Mouse (Mus musculus) ES-E14 (cell line): ENCODE measurements around the gene Tmem181a. TPM values are rescaled to one million over a fixed set of nuclear protein-coding genes. Genes with fewer than 3 reads are reported as not detected.
"Not testable (repeated sequence)": the region's sequence is repeated elsewhere in the genome, so short reads cannot be mapped to it uniquely, and the experiment has no call there.

Experiments used
- DNase-seq: peaks from one replicate; pipeline ENCODE4 v3.0.0-alpha.2; 2013; ENCODE audit warnings: low read depth, low spot score
- H3K27ac ChIP-seq: 2 replicates; pipeline ENCODE4 v1.5.1; 2012; ENCODE audit warnings: low read depth, mild to moderate bottlenecking, low read length, moderate library complexity, mixed read lengths; ENCODE audit not compliant: poor library complexity, insufficient read depth, severe bottlenecking
- H3K36me3 ChIP-seq: 2 replicates; pipeline ENCODE4 v1.6.1; 2012; ENCODE audit warnings: mild to moderate bottlenecking, low read length, moderate library complexity, mixed read lengths; ENCODE audit not compliant: control insufficient read depth, poor library complexity, insufficient read depth, severe bottlenecking
- H3K4me1 ChIP-seq, 2 experiments: fragments of 150-350 bp in 1 of 2; sonication (generic) in 1 of 2; 2 replicates each; pipeline ENCODE4 v1.6.1; 2012; ENCODE audit warnings: low read length in 2 of 2, mild to moderate bottlenecking in 1 of 2, mixed read lengths in 1 of 2; ENCODE audit not compliant: control insufficient read depth in 2 of 2, insufficient read depth in 2 of 2, poor library complexity in 1 of 2
- H3K4me3 ChIP-seq, 2 experiments: fragments of 150-350 bp in 1 of 2; sonication (generic) in 1 of 2; 2 replicates each; pipeline ENCODE4 v1.5.1; 2012; ENCODE audit warnings: low read length in 2 of 2, low read depth in 1 of 2, mild to moderate bottlenecking in 1 of 2, mixed read lengths in 1 of 2; ENCODE audit not compliant: insufficient read depth in 1 of 2, poor library complexity in 1 of 2, severe bottlenecking in 1 of 2
- H3K9ac ChIP-seq: 2 replicates; pipeline ENCODE4 v1.6.1; 2012; ENCODE audit warnings: low read depth, mild to moderate bottlenecking, low read length, mixed read lengths; ENCODE audit not compliant: poor library complexity, insufficient read depth, severe bottlenecking
- H3K9me3 ChIP-seq: fragments of 150-350 bp; sonication (generic); 2 replicates; pipeline ENCODE4 v1.6.1; 2012; ENCODE audit warnings: low read depth, mild to moderate bottlenecking, low read length; ENCODE audit not compliant: control insufficient read depth, insufficient read depth
- CHD2 ChIP-seq: IDR thresholded peaks from 2 replicates; pipeline ENCODE4 v1.6.1; 2014; ENCODE audit warnings: mild to moderate bottlenecking, low read depth, low read length, inconsistent platforms
- HCFC1 ChIP-seq: IDR thresholded peaks from 2 replicates; pipeline ENCODE4 v1.6.1; 2012; ENCODE audit warnings: low read length, inconsistent platforms, borderline replicate concordance; ENCODE audit not compliant: insufficient read depth
- MAFK ChIP-seq: IDR thresholded peaks from 2 replicates; pipeline ENCODE4 v1.6.1; 2014; ENCODE audit warnings: mild to moderate bottlenecking, low read depth, low read length, inconsistent platforms; ENCODE audit not compliant: insufficient read depth
- ZC3H11A ChIP-seq: IDR thresholded peaks from 2 replicates; pipeline ENCODE4 v1.6.1; 2012; ENCODE audit warnings: low read depth, mild to moderate bottlenecking, inconsistent platforms, low read length, borderline replicate concordance
- ZNF384 ChIP-seq: IDR thresholded peaks from 2 replicates; pipeline ENCODE4 v1.6.1; 2012; ENCODE audit warnings: low read depth, low read length, inconsistent platforms
- in situ Hi-C, 2 experiments: fragments of 600-800 bp; cut with MboI; formaldehyde crosslinking; loops; one replicate each; pipeline ENCODE4 v1.15.1; 2025; ENCODE audit warnings: low sequenced_read_pairs in 2 of 2, inconsistent platforms in 1 of 2; ENCODE audit not compliant: unreplicated experiment in 2 of 2
- total RNA-seq: library from RNA; depleted of rRNA; stranded (reverse); fragments of 300-350 nt; gene quantifications from 2 replicates; pipeline ENCODE4 v1.2.3, GENCODE M21; 2012; rRNA removed

Gene Tmem181a
- total RNA-seq, result 27.0 and 33.5 TPM in 2 replicates

- H3K4me1 ChIP-seq, H3K9me3 ChIP-seq, H3K27ac ChIP-seq, DNase-seq, in situ Hi-C loops, H3K36me3 ChIP-seq: not testable (repeated sequence)
- peak within 1 kb of the TSS; percentile 31; the same call in 1 of the 2 replicates for H3K9ac ChIP-seq
- peak within 1 kb of the TSS; percentile 54 to 65; a peak in 3 of 4 replicates for H3K4me3 ChIP-seq
These were observed at the start of gene Tmem181a for GRCm38 (mm10) chr17:6256400-6257069. Gene Tmem181a, plus strand, starts transcription at chr17:6256860.

GRCm38 (mm10) chr17:6211721-6212120, 44.9 kb upstream of the Tmem181a start:
- H3K4me3 ChIP-seq, result no peak overlapping the region
- H3K36me3 ChIP-seq, result peaks cover 9% of the 10 kb centered on the region; the same call in 1 of the 2 replicates
- no peak for DNase-seq
- no peak overlapping the region for H3K9ac ChIP-seq
- in situ Hi-C loops, result no loop called here
- no peaks in the 10 kb centered on the region for H3K4me1 ChIP-seq
- no peaks in the 10 kb centered on the region for H3K9me3 ChIP-seq
- no peak overlapping the region for H3K27ac ChIP-seq
- TF ChIP-seq ZC3H11A, result no peak
- TF ChIP-seq HCFC1, result no peak
- no peak for TF ChIP-seq MAFK
- TF ChIP-seq ZNF384, result no peak
- TF ChIP-seq CHD2, result no peak

- in situ Hi-C loops, result no loop called here
- no peak for TF ChIP-seq HCFC1
- Histone ChIP-seq H3K9ac (no peak overlapping the region), H3K9me3 (no peaks in the 10 kb centered on the region), H3K27ac (no peak overlapping the region), H3K36me3 (peaks cover 9% of the 10 kb centered on the region; the same call in 1 of the 2 replicates), H3K4me1 (no peaks in the 10 kb centered on the region), H3K4me3 (no peak overlapping the region)
- no peak for DNase-seq
These were observed 41.0 kb upstream of the Tmem181a start for GRCm38 (mm10) chr17:6215640-6216039.

GRCm38 (mm10) chr17:6216514-6216913, 40.1 kb upstream of the Tmem181a start:
- Histone ChIP-seq H3K9ac (no peak overlapping the region), H3K9me3 (no peaks in the 10 kb centered on the region), H3K27ac (no peak overlapping the region), H3K36me3 (peaks cover 9% of the 10 kb centered on the region; the same call in 1 of the 2 replicates), H3K4me1 (no peaks in the 10 kb centered on the region), H3K4me3 (no peak overlapping the region)
- in situ Hi-C loops, result no loop called here
- DNase-seq, result no peak
- TF ChIP-seq ZNF384 (no peak), ZC3H11A (no peak), CHD2 (no peak), MAFK (no peak), HCFC1 (no peak)

GRCm38 (mm10) chr17:6232633-6233032, 24.0 kb upstream of the Tmem181a start:
- H3K36me3 ChIP-seq, H3K9ac ChIP-seq, DNase-seq, in situ Hi-C loops, H3K9me3 ChIP-seq, H3K4me3 ChIP-seq, H3K4me1 ChIP-seq, H3K27ac ChIP-seq: not testable (repeated sequence)

GRCm38 (mm10) chr17:6251298-6251697, 5.4 kb upstream of the Tmem181a start:
- H3K36me3 ChIP-seq, H3K27ac ChIP-seq, H3K9ac ChIP-seq, in situ Hi-C loops, DNase-seq, H3K4me1 ChIP-seq, H3K4me3 ChIP-seq, H3K9me3 ChIP-seq: not testable (repeated sequence)

- H3K27ac ChIP-seq, H3K36me3 ChIP-seq, H3K4me1 ChIP-seq, in situ Hi-C loops, DNase-seq, H3K9me3 ChIP-seq: not testable (repeated sequence)
- Histone ChIP-seq H3K4me3 (peak overlapping the region; percentile 54 to 65; a peak in 3 of 4 replicates), H3K9ac (peak overlapping the region; percentile 31; the same call in 1 of the 2 replicates)
These were observed 403 bp downstream of the Tmem181a start for GRCm38 (mm10) chr17:6257070-6257456.
